Mouse (Mus musculus): ENCODE data around the gene Gsg1l2. TPM values are rescaled to one million over a fixed set of nuclear protein-coding genes. Genes with fewer than 3 reads are reported as not detected.

The Gsg1l2 gene
- total RNA-seq, 2 experiments from 2014 or later, result not detected

- DNase-seq (ENCODE audit: low spot score), result no peak
Measured at GRCm38 (mm10) chr11:67819604-67820003, 45.2 kb downstream of the Gsg1l2 start.

GRCm38 (mm10) chr11:67820221-67820620 lies 45.8 kb downstream of the Gsg1l2 start:
- no peak for DNase-seq (ENCODE audit: low spot score)

DNA sequence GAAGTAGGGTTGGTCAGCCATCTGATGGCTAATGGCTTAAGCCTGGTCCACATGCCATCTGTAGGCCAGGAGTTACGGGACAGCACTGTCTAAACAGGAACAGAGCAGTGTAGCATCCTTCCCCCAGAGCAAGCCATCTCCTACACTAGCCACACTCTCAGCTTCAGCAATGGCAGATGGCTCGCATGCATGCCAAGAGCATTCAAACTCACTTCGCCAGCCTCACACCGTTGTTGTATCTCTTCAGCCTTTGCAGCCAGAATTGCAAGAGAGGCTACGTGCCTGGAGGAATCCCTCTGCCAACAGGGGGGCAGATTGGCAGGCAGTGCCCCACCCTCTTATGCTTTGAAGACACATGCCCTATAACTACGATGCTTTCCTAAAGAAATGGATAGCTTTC lies 47.2 kb downstream of the Gsg1l2 start:
- no peak for DNase-seq (ENCODE audit: low spot score)

- DNase-seq (ENCODE audit: low spot score), result no peak
Measured at GRCm38 (mm10) chr11:67828360-67829059, 54.1 kb downstream of the Gsg1l2 start.

DNA sequence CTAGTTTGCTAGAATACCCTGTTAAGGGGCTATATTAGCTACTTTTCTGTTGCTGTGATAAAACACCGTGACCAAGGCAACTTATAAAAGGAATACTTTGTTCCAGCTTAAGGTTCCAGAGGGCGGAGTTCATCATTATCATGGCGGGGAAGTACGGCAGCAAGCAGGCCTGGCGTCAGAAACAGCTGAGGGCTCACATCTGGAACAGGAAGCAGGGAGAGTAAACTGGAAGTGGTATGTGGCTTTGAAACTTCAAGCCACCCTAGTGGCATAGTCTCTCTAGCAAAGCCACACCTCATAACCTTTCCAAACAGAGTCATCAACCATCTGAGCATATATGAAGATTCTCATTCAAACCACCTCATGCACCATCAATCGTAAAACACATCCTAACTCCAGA lies 55.1 kb downstream of the Gsg1l2 start:
- no peak for DNase-seq (ENCODE audit: low spot score)

DNA sequence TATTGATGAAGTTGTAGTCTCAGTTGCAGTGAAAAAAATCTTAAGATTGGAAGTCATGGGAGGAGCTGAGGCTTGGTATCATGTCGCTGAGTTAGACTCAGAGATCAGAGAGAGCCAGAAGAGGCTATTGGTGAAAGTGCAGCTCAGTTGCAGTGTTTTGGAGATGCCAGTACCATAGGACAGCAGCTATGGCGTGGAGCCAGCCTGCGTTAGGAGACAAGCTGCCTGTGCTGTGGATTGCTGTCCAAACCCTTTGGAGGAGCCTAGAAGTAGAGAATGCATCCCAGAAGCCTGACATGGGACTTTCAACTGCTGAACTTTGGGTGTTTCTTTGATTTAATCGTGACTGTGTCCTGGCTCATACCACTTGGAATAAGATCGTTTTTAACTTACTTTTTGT lies 57.4 kb downstream of the Gsg1l2 start:
- DNase-seq (ENCODE audit: low spot score), result no peak

DNA sequence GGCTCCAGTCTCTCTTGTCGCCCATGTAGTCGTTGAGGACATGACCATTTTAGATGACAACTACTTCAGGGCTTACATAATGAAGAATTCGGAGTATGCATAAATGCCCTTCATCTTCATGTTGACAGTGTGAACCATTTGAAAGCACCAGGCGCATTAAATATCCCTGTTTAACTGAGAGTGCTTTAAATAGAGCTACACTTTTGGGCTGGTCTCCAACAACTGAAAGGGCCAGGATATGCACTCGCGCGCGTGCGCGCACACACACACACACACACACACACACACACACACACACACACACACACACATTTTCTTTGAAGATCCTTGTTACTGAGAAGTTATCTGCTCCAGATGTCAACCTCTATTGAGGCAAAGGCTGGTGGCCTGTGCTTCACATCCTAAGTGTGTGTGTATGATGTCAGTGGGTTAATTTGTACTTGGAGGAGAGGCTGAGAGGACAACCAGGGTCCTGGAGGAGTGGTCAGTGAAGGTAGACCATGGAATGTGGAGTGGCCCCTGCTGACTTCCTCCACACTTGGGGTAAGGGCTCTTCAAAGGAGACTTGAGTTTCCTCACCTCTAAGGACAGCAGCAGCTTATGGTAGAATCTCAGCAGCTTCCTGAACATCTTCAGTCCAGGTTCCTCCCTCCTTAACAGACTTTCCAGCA lies 61.1 kb downstream of the Gsg1l2 start:
- no peak for DNase-seq (ENCODE audit: low spot score)

Other genes starting within 250 kb of the Gsg1l2 start
- gene Rcvrn, start 79.3 kb upstream of the Gsg1l2 start, total RNA-seq (2021), result under 1 TPM in 1 of 2 experiments, not detected in 1; 0.21 TPM
- under 1 TPM; 0.43 to 0.59 TPM for gene Glp2r, start 3.5 kb upstream of the Gsg1l2 start, total RNA-seq (2021)
- gene Dhrs7c, start 23.6 kb downstream of the Gsg1l2 start, total RNA-seq (2021), result 100 to 1,000 TPM; 224 to 340 TPM
- gene Usp43, start 147.5 kb downstream of the Gsg1l2 start, total RNA-seq (2021), result under 1 TPM; 0.40 to 0.57 TPM
- gene Cfap52, start 191.0 kb downstream of the Gsg1l2 start, total RNA-seq (2021), result 1 to 10 TPM; 1.7 to 6.1 TPM
- gene Stx8, start 191.6 kb downstream of the Gsg1l2 start, total RNA-seq (2021), result 10 to 100 TPM; 22.6 to 25.3 TPM